Mouse (Mus musculus) G1E (cell line): ENCODE results near the gene Prdm5. TPM values are rescaled to one million over a fixed set of nuclear protein-coding genes. Genes with fewer than 3 reads are reported as not detected.

Experiments used
- ATAC-seq: 2 replicates; pipeline ENCODE4 v1.8.0; 2016; ENCODE audit warnings: mild to moderate bottlenecking; ENCODE audit not compliant: insufficient number of reproducible peaks, poor library complexity, low FRiP score, severe bottlenecking; ENCODE audit errors: extremely low read depth
- DNase-seq: peaks from one replicate; pipeline ENCODE4 v3.0.0; 2012; ENCODE audit warnings: low spot score
- H3K27me3 ChIP-seq: 2 replicates; pipeline ENCODE4 v1.6.1; 2012; ENCODE audit warnings: mild to moderate bottlenecking, low read length, inconsistent platforms; ENCODE audit not compliant: insufficient read depth
- H3K36me3 ChIP-seq: replicated peaks from 2 replicates; pipeline ENCODE3; 2012; ENCODE audit warnings: mild to moderate bottlenecking, inconsistent platforms
- H3K4me1 ChIP-seq: 2 replicates; pipeline ENCODE4 v1.6.1; 2012; ENCODE audit warnings: low read depth, low read length, inconsistent platforms, mixed read lengths; ENCODE audit not compliant: insufficient read depth
- H3K4me3 ChIP-seq: 2 replicates; pipeline ENCODE4 v1.5.1; 2012; ENCODE audit warnings: low read depth, mild to moderate bottlenecking, inconsistent platforms, low read length, moderate library complexity, mixed read lengths
- H3K9me3 ChIP-seq: replicated peaks from 2 replicates; pipeline ENCODE4 v1.6.1; 2012; ENCODE audit warnings: inconsistent platforms
- CTCF ChIP-seq: IDR thresholded peaks from 2 replicates; pipeline ENCODE4 v1.5.1; 2012; ENCODE audit warnings: low read depth, low read length, inconsistent platforms, mixed read lengths
- GATA1 ChIP-seq: IDR thresholded peaks from 2 replicates; pipeline ENCODE4 v1.6.1; 2012; ENCODE audit warnings: borderline replicate concordance, low read length, inconsistent platforms, mixed read lengths
- GATA2 ChIP-seq: IDR thresholded peaks from 2 replicates; pipeline ENCODE4 v1.6.1; 2012; ENCODE audit warnings: low read depth, low read length, inconsistent platforms, borderline replicate concordance
- POLR2AphosphoS5 ChIP-seq: IDR thresholded peaks from 2 replicates; pipeline ENCODE4 v1.6.1; 2012; ENCODE audit warnings: low read depth, low read length, inconsistent platforms; ENCODE audit not compliant: insufficient replicate concordance
- TAL1 ChIP-seq: conservative IDR thresholded peaks from 2 replicates; pipeline ENCODE4 v1.6.1; 2012; ENCODE audit warnings: low read depth, low read length, inconsistent platforms, mixed read lengths
- polyA plus RNA-seq: library from polyadenylated mRNA; stranded (reverse); fragments of >175 nt; gene quantifications from 2 replicates; pipeline ENCODE4 v1.2.3, GENCODE M21; 2012
- total RNA-seq, 2 experiments: library from RNA; stranded (forward) in 1 of 2; stranded (reverse) in 1 of 2; fragments of 200-1000 nt in 1 of 2; fragments of >200 nt in 1 of 2; fragmentation: Nextera tagmentation in 1 of 2; gene quantifications; 2 replicates each; pipeline ENCODE4 v1.2.3; 2014 to 2017

Prdm5 gene
- total and polyA plus RNA-seq, 3 experiments, result 0.38 TPM; not detected in 2

- H3K36me3 ChIP-seq, result no peaks in the 10 kb centered on the region
- DNase-seq (no peak), ATAC-seq (no peak)
- no peaks in the 10 kb centered on the region for H3K9me3 ChIP-seq
- peaks cover 11% of the 10 kb centered on the region for H3K27me3 ChIP-seq
- TF ChIP-seq GATA1 (no peak), CTCF (no peak), POLR2AphosphoS5 (no peak), GATA2 (no peak), TAL1 (no peak)
- no peaks in the 10 kb centered on the region for H3K4me1 ChIP-seq
- H3K4me3 ChIP-seq, result no peak overlapping the region
Measured at GRCm38 (mm10) chr6:65764459-65764858, 14.3 kb upstream of the Prdm5 start.

- DNase-seq (no peak), ATAC-seq (no peak)
- peaks cover 10% of the 10 kb centered on the region for H3K27me3 ChIP-seq
- H3K36me3 ChIP-seq, result no peaks in the 10 kb centered on the region
- no peaks in the 10 kb centered on the region for H3K9me3 ChIP-seq
- H3K4me3 ChIP-seq, result no peak overlapping the region
- no peaks in the 10 kb centered on the region for H3K4me1 ChIP-seq
- TF ChIP-seq GATA2 (no peak), TAL1 (no peak), GATA1 (no peak), POLR2AphosphoS5 (no peak), CTCF (no peak)
Measured at GRCm38 (mm10) chr6:65765057-65765456, 13.7 kb upstream of the Prdm5 start.

GRCm38 (mm10) chr6:65765752-65766397 lies 12.9 kb upstream of the Prdm5 start:
- H3K27me3 ChIP-seq, result peaks cover 10% of the 10 kb centered on the region
- no peaks in the 10 kb centered on the region for H3K9me3 ChIP-seq
- no peaks in the 10 kb centered on the region for H3K36me3 ChIP-seq
- DNase-seq (no peak), ATAC-seq (no peak)
- H3K4me3 ChIP-seq, result no peak overlapping the region
- H3K4me1 ChIP-seq, result no peaks in the 10 kb centered on the region
- TF ChIP-seq GATA1, result no peak
- TF ChIP-seq GATA2, result no peak

GRCm38 (mm10) chr6:65767911-65768310 lies 10.9 kb upstream of the Prdm5 start:
- no peaks in the 10 kb centered on the region for H3K36me3 ChIP-seq
- TF ChIP-seq GATA1 (no peak), POLR2AphosphoS5 (no peak), GATA2 (no peak)
- DNase-seq, result no peak
- no peak for ATAC-seq
- no peaks in the 10 kb centered on the region for H3K9me3 ChIP-seq
- H3K4me3 ChIP-seq, result no peak overlapping the region
- no peaks in the 10 kb centered on the region for H3K4me1 ChIP-seq
- peaks cover 7% of the 10 kb centered on the region; the same call in 1 of the 2 replicates for H3K27me3 ChIP-seq

- Histone ChIP-seq H3K27me3 (no peaks in the 10 kb centered on the region), H3K9me3 (no peaks in the 10 kb centered on the region), H3K36me3 (no peaks in the 10 kb centered on the region), H3K4me3 (no peak overlapping the region), H3K4me1 (no peaks in the 10 kb centered on the region)
- no peak for DNase-seq
- ATAC-seq, result no peak
- no peak for TF ChIP-seq GATA2
- no peak for TF ChIP-seq CTCF
- TF ChIP-seq TAL1, result no peak
- TF ChIP-seq GATA1, result no peak
Measured at GRCm38 (mm10) chr6:65773566-65773965, 5.2 kb upstream of the Prdm5 start.

GRCm38 (mm10) chr6:65779689-65780233 lies 973 bp downstream of the Prdm5 start:
- Histone ChIP-seq H3K4me3 (no peak overlapping the region), H3K9me3 (no peaks in the 10 kb centered on the region), H3K27me3 (peaks cover 5% of the 10 kb centered on the region; the same call in 1 of the 2 replicates), H3K36me3 (no peaks in the 10 kb centered on the region), H3K4me1 (no peaks in the 10 kb centered on the region)
- TF ChIP-seq GATA2, result no peak
- TF ChIP-seq TAL1, result no peak
- TF ChIP-seq POLR2AphosphoS5, result no peak
- ATAC-seq, result no peak
- no peak for DNase-seq
